Mouse (Mus musculus) limb, embryonic 12.5 days (tissue): ENCODE results near the gene Ubash3b. TPM values are rescaled to one million over a fixed set of nuclear protein-coding genes. Genes with fewer than 3 reads are reported as not detected.

ENCODE experiments used
- ATAC-seq: fragments of 200-750 bp; cut with Nextera tagmentation; 2 replicates; pipeline ENCODE4 v1.8.0; 2017; ENCODE audit warnings: low read depth, moderate TSS enrichment; ENCODE audit not compliant: insufficient number of reproducible peaks, insufficient read depth, low FRiP score, low TSS enrichment
- H3K27ac ChIP-seq: fragments of 300-500 bp; sonication (generic); 2 replicates; pipeline ENCODE4 v1.5.1; 2016; ENCODE audit warnings: mild to moderate bottlenecking, moderate library complexity
- H3K27me3 ChIP-seq: fragments of 300-500 bp; sonication (generic); 2 replicates; pipeline ENCODE4 v1.6.1; 2016; ENCODE audit warnings: mild to moderate bottlenecking, moderate library complexity
- H3K36me3 ChIP-seq: fragments of 300-500 bp; sonication (generic); 2 replicates; pipeline ENCODE4 v1.6.1; 2016; ENCODE audit warnings: mild to moderate bottlenecking, moderate library complexity
- H3K4me1 ChIP-seq: fragments of 300-500 bp; sonication (generic); replicated peaks from 2 replicates; pipeline ENCODE4 v1.6.1; 2016
- H3K4me2 ChIP-seq: fragments of 300-500 bp; sonication (generic); 2 replicates; pipeline ENCODE4 v1.6.1; 2016; ENCODE audit warnings: mild to moderate bottlenecking, moderate library complexity
- H3K4me3 ChIP-seq: fragments of 300-500 bp; sonication (generic); replicated peaks from 2 replicates; pipeline ENCODE4 v1.5.1; 2016; ENCODE audit warnings: mild to moderate bottlenecking
- H3K9ac ChIP-seq: fragments of 300-500 bp; sonication (generic); replicated peaks from 2 replicates; pipeline ENCODE4 v1.6.1; 2016; ENCODE audit warnings: mild to moderate bottlenecking, moderate library complexity
- H3K9me3 ChIP-seq: fragments of 300-500 bp; sonication (generic); 2 replicates; pipeline ENCODE4 v1.6.1; 2016; ENCODE audit warnings: mild to moderate bottlenecking, moderate library complexity
- WGBS: fragments of 180-500 bp; shearing (Covaris S2); methylation state at CpG from one replicate; pipeline ENCODE4 v1.1.7; 2016; 5-methylcytosine and 5-hydroxymethylcytosine counted together
- polyA plus RNA-seq: library from polyadenylated mRNA; unstranded; fragments of >200 nt; fragmentation: Nextera tagmentation; extraction: Ambion mirVana; gene quantifications from 2 replicates; pipeline ENCODE4 v1.2.1, GENCODE M21; 2016

Ubash3b gene
- polyA plus RNA-seq, 1 experiment from 2014 or later, result 6.5 TPM

DNA sequence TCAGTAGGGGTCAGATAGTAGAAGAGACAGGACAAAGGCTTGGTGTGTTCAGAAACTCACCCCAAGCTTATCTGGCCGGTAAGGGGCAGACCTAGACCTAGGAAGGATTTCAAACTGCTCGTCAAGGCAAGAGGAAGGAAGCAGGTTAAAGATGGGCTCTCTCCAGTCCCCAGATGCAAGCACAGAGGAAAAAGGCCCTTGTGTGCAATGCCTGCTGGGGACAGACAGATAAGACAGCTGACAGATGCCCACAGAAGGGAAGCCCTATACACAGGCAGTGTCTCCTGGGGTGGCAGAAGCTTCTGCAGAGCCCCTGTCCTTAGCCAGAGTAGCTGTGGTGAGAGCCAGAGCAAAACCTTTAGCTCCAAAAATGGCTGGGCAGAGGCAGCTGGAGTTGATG, 11.6 kb downstream of the Ubash3b start:
- ATAC-seq, result no peak
- WGBS, result 85% methylated on average over 2 of the region's 2 CpGs
- Histone ChIP-seq H3K27me3 (peaks cover under 1% of the 10 kb centered on the region; the same call in 1 of the 2 replicates), H3K4me2 (no peak overlapping the region), H3K4me3 (no peak overlapping the region), H3K27ac (no peak overlapping the region), H3K36me3 (no peaks in the 10 kb centered on the region), H3K9ac (no peak overlapping the region), H3K9me3 (no peaks in the 10 kb centered on the region), H3K4me1 (peaks cover 28% of the 10 kb centered on the region)

DNA sequence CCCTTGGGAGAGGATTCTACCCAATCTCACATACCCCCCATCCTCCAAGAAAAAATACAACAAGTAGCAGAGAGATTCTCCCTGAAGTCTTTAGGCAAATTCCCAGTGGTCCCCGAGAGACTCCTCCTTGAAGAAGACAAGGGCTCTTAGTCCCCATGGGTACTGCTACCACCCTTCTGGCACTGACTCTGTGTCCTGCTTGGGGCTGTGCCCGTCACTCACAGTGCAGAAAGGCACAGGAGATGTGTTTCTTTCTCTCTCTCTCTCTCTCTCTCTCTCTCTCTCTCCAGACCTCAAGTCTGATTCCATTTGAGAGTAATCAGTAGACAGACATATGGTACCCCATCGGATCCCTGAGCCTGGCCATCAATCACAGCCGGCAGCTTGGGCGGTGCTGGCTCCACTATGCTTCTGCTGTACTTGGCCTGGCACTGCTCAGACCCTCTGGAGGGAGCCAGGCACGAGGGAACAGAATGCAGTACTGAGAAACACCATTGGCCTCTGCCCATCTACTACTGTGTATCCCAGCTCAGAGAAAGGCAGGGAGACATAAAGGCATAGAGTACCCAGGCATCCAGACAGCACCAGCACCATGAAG, 12.3 kb downstream of the Ubash3b start:
- Histone ChIP-seq H3K4me3 (no peak overlapping the region), H3K9ac (no peak overlapping the region), H3K27ac (no peak overlapping the region), H3K4me1 (peaks cover 28% of the 10 kb centered on the region), H3K9me3 (no peaks in the 10 kb centered on the region), H3K36me3 (no peaks in the 10 kb centered on the region), H3K4me2 (no peak overlapping the region), H3K27me3 (no peaks in the 10 kb centered on the region)
- WGBS, result 63% methylated on average over 6 of the region's 6 CpGs
- no peak for ATAC-seq

DNA sequence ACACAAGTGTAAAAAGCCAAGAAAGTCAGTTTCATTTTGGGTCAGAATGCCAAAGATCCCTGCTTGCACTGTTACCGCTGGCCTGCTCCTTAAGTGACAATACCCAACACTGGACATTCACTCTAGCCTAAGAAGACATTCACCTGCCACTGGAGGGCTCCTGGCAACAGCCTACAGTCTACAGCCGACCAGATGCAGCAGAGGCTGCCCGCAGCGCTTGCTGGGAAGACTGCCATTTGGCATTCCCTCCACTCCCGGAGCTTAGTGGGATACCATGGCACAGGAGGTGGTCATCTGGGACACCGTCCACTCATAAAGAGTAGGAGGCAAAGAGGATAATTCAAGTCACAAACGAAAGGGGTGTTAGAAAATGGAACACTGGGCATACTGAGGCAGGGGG, 12.9 kb downstream of the Ubash3b start:
- Histone ChIP-seq H3K9me3 (no peaks in the 10 kb centered on the region), H3K4me2 (no peak overlapping the region), H3K27ac (no peak overlapping the region), H3K9ac (no peak overlapping the region), H3K27me3 (no peaks in the 10 kb centered on the region; the same call in 1 of the 2 replicates), H3K4me3 (no peak overlapping the region), H3K36me3 (no peaks in the 10 kb centered on the region), H3K4me1 (peaks cover 26% of the 10 kb centered on the region)
- ATAC-seq, result no peak
- 80% methylated on average over 7 of the region's 7 CpGs for WGBS

DNA sequence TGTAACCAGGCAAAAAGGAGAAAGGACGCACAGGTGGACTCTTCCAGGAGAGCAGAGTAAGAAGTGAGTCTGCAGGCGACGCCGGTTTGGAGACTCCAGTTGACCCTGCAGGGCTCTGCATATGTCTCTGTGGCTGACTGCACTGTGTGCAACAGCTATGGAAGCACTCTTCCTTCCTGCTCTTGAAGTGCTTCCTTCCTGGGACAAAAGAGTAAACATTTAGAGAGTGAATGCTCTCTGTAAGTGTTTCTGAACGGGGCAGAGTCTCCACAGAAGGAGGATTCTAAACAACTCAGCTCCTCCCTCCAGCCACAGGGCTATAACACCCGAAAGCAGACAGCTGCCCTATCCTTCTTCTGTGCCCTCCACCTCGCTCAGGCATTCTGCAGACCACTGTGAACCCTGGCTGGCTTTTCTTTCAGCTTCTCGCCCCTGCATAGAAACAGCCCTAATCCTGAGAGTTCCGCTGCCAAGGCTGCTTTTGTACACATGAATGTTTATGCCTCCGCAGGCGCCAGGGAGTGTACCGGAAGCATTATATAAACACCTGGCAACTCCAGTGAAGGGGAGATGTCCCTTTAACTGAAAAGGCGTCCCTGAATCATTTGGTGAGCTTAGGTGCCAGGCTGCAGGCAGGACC, 14.2 kb downstream of the Ubash3b start:
- no peak overlapping the region for H3K4me3 ChIP-seq
- 0 out of 2 replicates have a peak overlapping the region, but pooled peaks have one; percentile 31 for H3K27ac ChIP-seq
- no peaks in the 10 kb centered on the region for H3K36me3 ChIP-seq
- 37% methylated on average over 13 of the region's 13 CpGs for WGBS
- peak overlapping the region; percentile 18; the same call in 1 of the 2 replicates for H3K4me2 ChIP-seq
- H3K9me3 ChIP-seq, result no peaks in the 10 kb centered on the region
- no peaks in the 10 kb centered on the region; the same call in 1 of the 2 replicates for H3K27me3 ChIP-seq
- no peak for ATAC-seq
- no peak overlapping the region for H3K9ac ChIP-seq
- H3K4me1 ChIP-seq, result peaks cover 15% of the 10 kb centered on the region

DNA sequence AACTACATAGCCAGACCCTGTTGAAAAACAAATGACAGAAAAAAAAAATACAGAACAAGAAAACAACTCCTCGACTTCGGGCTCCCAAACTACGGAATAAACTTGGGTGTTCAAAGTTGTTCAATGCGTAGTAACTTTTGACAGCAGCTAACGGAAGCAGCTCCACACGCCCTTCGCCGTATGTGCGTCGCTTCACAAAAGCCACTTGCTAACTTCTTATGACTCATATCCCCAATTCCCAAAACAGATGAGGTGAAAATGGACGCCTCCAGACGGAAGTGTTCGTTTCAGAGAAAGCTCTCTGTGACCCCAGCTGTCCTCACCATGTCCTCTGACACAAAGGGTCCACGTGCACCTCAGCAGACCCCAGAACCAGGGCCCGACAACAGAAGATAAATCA, 17.7 kb downstream of the Ubash3b start:
- no peak overlapping the region for H3K9ac ChIP-seq

DNA sequence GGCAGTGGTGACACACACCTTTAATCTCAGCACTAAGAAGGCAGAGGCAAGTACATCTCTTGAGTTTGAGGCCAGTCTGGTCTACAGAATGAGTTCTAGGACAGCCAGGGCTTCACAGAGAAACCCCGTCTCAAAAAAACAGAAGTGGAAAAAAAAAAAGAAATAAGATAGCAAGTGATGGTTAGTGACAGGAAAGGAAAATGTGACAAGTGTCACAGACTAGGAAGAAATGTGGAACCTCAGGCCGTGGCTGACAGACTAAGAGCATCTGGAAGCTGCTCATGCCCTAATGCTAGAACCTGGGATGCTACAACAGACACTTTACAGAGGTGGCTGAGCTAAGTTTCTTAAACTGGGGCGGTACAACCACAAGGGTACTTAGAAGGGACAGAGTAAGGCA, 18.4 kb downstream of the Ubash3b start:
- Histone ChIP-seq H3K27me3 (no peaks in the 10 kb centered on the region; the same call in 1 of the 2 replicates), H3K27ac (no peak overlapping the region), H3K9ac (no peak overlapping the region), H3K9me3 (no peaks in the 10 kb centered on the region), H3K4me3 (no peak overlapping the region), H3K4me1 (peaks cover 13% of the 10 kb centered on the region), H3K4me2 (no peak overlapping the region), H3K36me3 (no peaks in the 10 kb centered on the region)
- WGBS, result 82% methylated on average over 3 of the region's 3 CpGs
- no peak for ATAC-seq

More for the DNA sequence above, 17.7 kb downstream of the Ubash3b start:
- Histone ChIP-seq H3K4me1 (peaks cover 15% of the 10 kb centered on the region), H3K27me3 (no peaks in the 10 kb centered on the region; the same call in 1 of the 2 replicates), H3K9me3 (no peaks in the 10 kb centered on the region), H3K4me2 (no peak overlapping the region), H3K4me3 (no peak overlapping the region), H3K27ac (no peak overlapping the region), H3K36me3 (no peaks in the 10 kb centered on the region)
- 77% methylated on average over 15 of the region's 15 CpGs for WGBS
- no peak for ATAC-seq

DNA sequence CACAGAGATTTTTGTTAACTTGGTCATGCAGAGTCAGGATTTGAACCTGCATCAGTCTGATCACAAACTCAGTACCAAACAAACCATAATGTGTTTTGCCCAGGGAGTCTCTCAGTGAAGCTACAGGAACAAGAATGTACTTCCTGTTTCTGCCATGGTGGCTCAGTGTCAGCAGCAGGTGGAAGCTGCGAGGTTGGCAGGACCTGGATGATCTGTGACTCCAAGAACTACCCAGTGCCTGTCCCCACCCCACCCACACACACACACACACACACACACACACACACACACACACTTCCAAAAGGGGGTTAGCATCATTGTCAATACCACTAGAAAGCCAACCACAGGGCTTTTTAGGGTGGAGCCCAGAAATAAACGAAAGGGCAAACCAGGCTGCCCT, 20.5 kb downstream of the Ubash3b start:
- H3K9me3 ChIP-seq, result no peaks in the 10 kb centered on the region
- H3K36me3 ChIP-seq, result no peaks in the 10 kb centered on the region
- no peak overlapping the region for H3K4me2 ChIP-seq
- no peaks in the 10 kb centered on the region for H3K4me1 ChIP-seq
- no peak overlapping the region for H3K9ac ChIP-seq
- no peaks in the 10 kb centered on the region; the same call in 1 of the 2 replicates for H3K27me3 ChIP-seq
- no peak for ATAC-seq
- no peak overlapping the region for H3K27ac ChIP-seq
- no peak overlapping the region for H3K4me3 ChIP-seq
- WGBS, result 77% methylated on average over 2 of the region's 2 CpGs

DNA sequence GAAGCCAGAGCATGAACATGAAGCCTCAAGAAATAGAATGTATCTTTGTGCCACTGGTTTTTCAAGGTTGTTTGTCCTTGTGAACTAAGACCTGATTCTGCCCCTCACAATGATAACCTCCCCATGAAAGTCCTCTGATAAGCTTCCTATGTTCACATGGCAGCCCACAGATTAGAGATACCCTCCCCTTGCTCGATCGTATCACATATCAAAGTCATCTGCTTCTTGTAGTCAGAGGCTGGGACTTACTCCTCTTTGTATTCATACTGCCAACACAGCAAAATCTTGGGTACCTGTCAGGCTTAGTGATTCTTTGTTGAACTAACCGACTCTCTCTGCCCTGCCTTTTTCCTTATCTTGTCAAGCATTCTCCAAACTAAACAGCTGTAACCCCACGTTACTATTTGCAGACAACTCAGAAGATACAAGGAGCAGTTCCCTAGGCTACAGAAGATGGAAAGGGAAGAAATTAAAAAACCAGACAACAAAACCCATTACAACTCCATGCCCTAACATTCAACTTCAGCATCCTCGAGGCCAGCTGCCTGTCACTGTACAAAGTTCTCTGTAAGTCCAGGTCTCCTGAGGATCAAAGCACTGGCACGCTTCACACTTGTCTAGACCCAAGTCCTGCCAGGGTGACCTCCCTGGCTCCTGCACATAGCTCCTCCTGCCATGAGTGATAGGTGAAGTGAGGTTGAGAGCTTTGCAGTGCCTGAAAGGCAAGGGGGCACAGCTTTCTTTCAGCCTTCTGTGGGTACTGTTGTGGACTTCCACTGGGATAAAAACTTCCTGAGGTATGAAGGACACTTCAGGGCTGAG, 22.3 kb downstream of the Ubash3b start:
- no peak overlapping the region for H3K27ac ChIP-seq
- no peaks in the 10 kb centered on the region for H3K9me3 ChIP-seq
- no peak overlapping the region for H3K9ac ChIP-seq
- H3K4me3 ChIP-seq, result no peak overlapping the region
- no peak for ATAC-seq
- WGBS, result 75% methylated on average over 6 of the region's 6 CpGs
- peaks cover 11% of the 10 kb centered on the region for H3K4me1 ChIP-seq
- H3K36me3 ChIP-seq, result no peaks in the 10 kb centered on the region
- no peak overlapping the region for H3K4me2 ChIP-seq
- H3K27me3 ChIP-seq, result no peaks in the 10 kb centered on the region; the same call in 1 of the 2 replicates

DNA sequence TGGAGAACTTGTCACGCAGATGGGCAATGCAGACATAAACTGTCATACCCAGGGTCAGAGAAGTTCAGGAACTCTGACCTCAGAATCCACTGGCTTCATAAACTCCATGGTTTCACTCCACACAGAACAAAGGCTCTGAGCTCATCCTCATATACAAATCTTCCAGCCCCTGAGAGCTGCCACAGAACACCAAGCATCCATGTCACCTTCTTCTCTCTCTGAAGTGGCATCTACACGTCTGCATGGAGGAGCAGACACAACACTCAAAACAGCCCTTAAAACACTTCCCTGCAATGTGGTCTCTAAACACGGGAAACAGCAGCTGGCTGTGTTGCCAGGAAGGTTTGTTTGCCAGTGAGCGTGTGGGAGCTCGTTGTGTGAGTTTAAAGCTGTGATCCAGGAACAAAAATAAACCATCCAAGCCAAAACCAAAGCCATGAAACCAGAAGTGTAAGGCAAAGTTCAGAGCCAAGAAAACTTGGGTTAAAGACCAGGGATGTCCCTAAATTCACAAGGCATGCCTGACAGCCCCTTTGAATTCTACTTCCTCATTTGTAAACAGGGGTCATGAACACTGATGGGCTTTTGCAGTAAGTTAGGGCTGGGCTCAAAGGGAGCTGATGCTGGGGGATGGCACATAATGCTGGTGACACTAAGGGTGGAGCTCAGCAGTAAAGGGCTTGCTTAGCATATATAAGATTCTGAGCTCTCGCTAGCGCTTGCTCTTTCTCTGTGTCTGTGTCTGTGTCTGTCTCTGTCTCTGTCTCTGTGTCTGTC, 24.6 kb downstream of the Ubash3b start:
- Histone ChIP-seq H3K27me3 (no peaks in the 10 kb centered on the region), H3K9ac (no peak overlapping the region), H3K4me2 (no peak overlapping the region), H3K27ac (no peak overlapping the region), H3K36me3 (no peaks in the 10 kb centered on the region), H3K4me1 (peaks cover 23% of the 10 kb centered on the region), H3K9me3 (no peaks in the 10 kb centered on the region), H3K4me3 (no peak overlapping the region)
- WGBS, result 58% methylated on average over 7 of the region's 7 CpGs
- no peak for ATAC-seq

DNA sequence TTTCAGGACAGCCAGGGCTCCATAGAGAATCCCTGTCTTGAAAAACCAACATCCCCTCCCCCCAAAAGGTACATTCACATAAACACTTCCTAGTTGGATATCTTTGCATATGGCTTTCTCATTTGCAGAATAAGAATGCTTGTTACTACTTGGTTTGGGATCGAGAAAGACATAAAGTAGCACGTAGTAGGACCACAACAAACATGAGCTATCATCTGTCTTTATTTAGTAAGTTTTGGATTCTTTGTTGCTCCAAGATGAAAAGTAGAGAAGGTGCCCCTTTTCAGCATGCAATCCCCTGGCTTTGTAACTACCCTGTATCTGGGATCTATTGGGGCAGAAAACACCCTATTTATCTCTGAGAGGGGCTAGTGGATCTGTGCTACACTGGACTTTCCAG, 25.2 kb downstream of the Ubash3b start:
- no peaks in the 10 kb centered on the region for H3K36me3 ChIP-seq
- WGBS, result 92% methylated on average over 2 of the region's 2 CpGs
- no peaks in the 10 kb centered on the region for H3K27me3 ChIP-seq
- no peak overlapping the region for H3K4me2 ChIP-seq
- H3K4me1 ChIP-seq, result peaks cover 29% of the 10 kb centered on the region
- no peak overlapping the region for H3K4me3 ChIP-seq
- H3K9me3 ChIP-seq, result no peaks in the 10 kb centered on the region
- no peak for ATAC-seq
- no peak overlapping the region for H3K27ac ChIP-seq
- H3K9ac ChIP-seq, result no peak overlapping the region

DNA sequence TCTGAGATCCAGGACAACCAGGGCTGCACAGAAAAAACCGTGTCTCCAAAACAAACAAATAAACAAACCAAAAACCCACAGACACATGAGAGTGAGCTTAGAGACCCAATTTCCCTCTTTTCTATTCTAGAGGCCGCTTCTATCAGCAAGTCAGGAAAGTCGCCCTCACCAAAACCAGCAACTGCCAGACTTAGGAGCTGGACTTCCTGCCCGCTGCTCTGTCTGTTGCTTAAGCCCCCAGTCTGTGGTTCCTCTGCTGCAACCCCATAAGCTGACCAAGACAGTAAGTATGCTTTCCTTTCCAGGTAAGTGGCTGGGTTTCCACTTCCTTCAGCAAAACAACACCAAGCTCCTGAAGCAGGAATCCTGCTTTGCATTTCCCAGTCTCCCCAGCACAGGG, 26.6 kb downstream of the Ubash3b start:
- no peaks in the 10 kb centered on the region for H3K36me3 ChIP-seq
- no peaks in the 10 kb centered on the region for H3K9me3 ChIP-seq
- no peak overlapping the region for H3K4me3 ChIP-seq
- H3K9ac ChIP-seq, result no peak overlapping the region
- H3K27ac ChIP-seq, result peak overlapping the region; percentile 80
- no peaks in the 10 kb centered on the region for H3K27me3 ChIP-seq
- H3K4me2 ChIP-seq, result no peak overlapping the region
- 73% methylated on average over 4 of the region's 4 CpGs for WGBS
- H3K4me1 ChIP-seq, result peaks cover 43% of the 10 kb centered on the region
- no peak for ATAC-seq
